Mouse (Mus musculus) cerebellum, adult 2 months (tissue): ENCODE measurements around the gene Lrrfip2. TPM values are rescaled to one million over a fixed set of nuclear protein-coding genes. Genes with fewer than 3 reads are reported as not detected.
A peak's percentile ranks its signal among the peaks of the same experiment; 100 is the strongest.

Source experiments
- DNase-seq, 2 experiments: peaks; one replicate each; pipeline ENCODE4 v3.0.0; 2021
- H3K27ac ChIP-seq: fragments of 200-500 bp; 2 replicates; pipeline ENCODE4 v1.5.1; 2012; ENCODE audit warnings: low read length, control low read depth, inconsistent platforms; ENCODE audit not compliant: insufficient read depth
- H3K27me3 ChIP-seq: fragments of 200-500 bp; 2 replicates; pipeline ENCODE4 v1.6.1; 2012; ENCODE audit warnings: inconsistent platforms, mild to moderate bottlenecking, low read length, moderate library complexity; ENCODE audit not compliant: control insufficient read depth, insufficient read depth
- H3K4me1 ChIP-seq: fragments of 200-500 bp; 2 replicates; pipeline ENCODE4 v1.6.1; 2011; ENCODE audit warnings: low read length; ENCODE audit not compliant: control insufficient read depth, insufficient read depth
- H3K4me3 ChIP-seq: fragments of 200-500 bp; replicated peaks from 2 replicates; pipeline ENCODE3; 2011; ENCODE audit warnings: mild to moderate bottlenecking, low read depth, low read length, control low read depth; ENCODE audit not compliant: insufficient read depth
- CTCF ChIP-seq: fragments of 200-500 bp; IDR thresholded peaks from 2 replicates; pipeline ENCODE4 v1.5.1; 2011; ENCODE audit warnings: low read depth, mild to moderate bottlenecking, control low read depth, low read length, moderate library complexity, borderline replicate concordance; ENCODE audit not compliant: insufficient read depth
- POLR2A ChIP-seq: fragments of 200-500 bp; IDR thresholded peaks from 2 replicates; pipeline ENCODE4 v1.6.1; 2011; ENCODE audit warnings: low read length, control low read depth, borderline replicate concordance; ENCODE audit not compliant: insufficient read depth
- WGBS: fragments of 180-500 bp; shearing (Covaris S2); methylation state at CpG from one replicate; pipeline ENCODE4 v1.1.7; 2018; 5-methylcytosine and 5-hydroxymethylcytosine counted together
- polyA plus RNA-seq: library from polyadenylated mRNA; depleted of rRNA; stranded (reverse); fragments of >200 nt; gene quantifications from 2 replicates; pipeline ENCODE4 v1.2.3, GENCODE M21; 2012; rRNA removed

Lrrfip2 gene
- polyA plus RNA-seq, 1 experiment = 62.8 TPM

DNA sequence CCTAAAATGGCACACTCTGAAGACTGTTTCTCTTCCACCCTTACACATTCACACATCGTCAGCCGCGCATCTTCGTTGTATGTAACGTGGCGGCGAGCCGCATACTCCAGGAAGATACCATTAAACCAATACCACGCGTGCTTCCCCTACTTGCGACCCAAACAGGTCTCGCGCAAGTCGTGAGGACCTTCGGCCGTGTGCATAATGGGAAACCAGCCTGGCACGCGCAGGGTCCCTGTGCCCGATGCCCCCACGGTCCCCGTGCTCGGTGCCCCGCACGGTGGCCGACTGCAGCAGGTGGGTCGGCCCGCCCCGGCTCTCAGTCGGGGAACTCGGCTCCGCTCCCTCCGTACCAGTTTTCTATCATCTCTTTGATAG, 153.7 kb downstream of the Lrrfip2 start:
- TF ChIP-seq CTCF (no peak), POLR2A (no peak)
- WGBS = under 1% methylated on average over 32 of the region's 32 CpGs
- no peak for DNase-seq
- peak overlapping the region; percentile 60 for H3K27ac ChIP-seq
- H3K4me3 ChIP-seq = peak overlapping the region; percentile 95
- H3K27me3 ChIP-seq = no peaks in the 10 kb centered on the region
- H3K4me1 ChIP-seq = peaks cover 9% of the 10 kb centered on the region; the same call in 1 of the 2 replicates

- under 1% methylated on average over 64 of the region's 64 CpGs for WGBS
- no peak for TF ChIP-seq CTCF
- peak; percentile 81 for TF ChIP-seq POLR2A
- Histone ChIP-seq H3K4me3 (peak within 1 kb of the TSS; percentile 95), H3K4me1 (peaks cover 9% of the 10 kb centered on the region; the same call in 1 of the 2 replicates), H3K27ac (peak within 1 kb of the TSS; percentile 88), H3K27me3 (no peaks in the 10 kb centered on the region)
- peak; percentile 99 to 100 for DNase-seq
These were observed 154.2 kb downstream of the Lrrfip2 start, which contains the start of the genes Mlh1 and Epm2aip1 for GRCm38 (mm10) chr9:111271434-111272160. Gene Mlh1, minus strand, starts transcription at chr9:111271791. Gene Epm2aip1, plus strand, starts transcription at chr9:111271929.

GRCm38 (mm10) chr9:111272356-111272755, 155.0 kb downstream of the Lrrfip2 start:
- TF ChIP-seq CTCF (no peak), POLR2A (no peak)
- 3% methylated on average over 19 of the region's 19 CpGs for WGBS
- Histone ChIP-seq H3K4me3 (peak overlapping the region; percentile 91), H3K27me3 (no peaks in the 10 kb centered on the region), H3K4me1 (peaks cover 9% of the 10 kb centered on the region; the same call in 1 of the 2 replicates), H3K27ac (peak overlapping the region; percentile 88)
- DNase-seq = no peak

GRCm38 (mm10) chr9:111272996-111273785, 155.8 kb downstream of the Lrrfip2 start:
- WGBS = 49% methylated on average over 15 of the region's 15 CpGs
- Histone ChIP-seq H3K27me3 (no peaks in the 10 kb centered on the region), H3K4me3 (peak overlapping the region; percentile 91), H3K27ac (no peak overlapping the region), H3K4me1 (peaks cover 9% of the 10 kb centered on the region; the same call in 1 of the 2 replicates)
- no peak for DNase-seq
- TF ChIP-seq POLR2A (no peak), CTCF (no peak)

- Histone ChIP-seq H3K27ac (no peak overlapping the region), H3K4me3 (no peak overlapping the region), H3K4me1 (peaks cover 9% of the 10 kb centered on the region; the same call in 1 of the 2 replicates), H3K27me3 (no peaks in the 10 kb centered on the region)
- no peak for TF ChIP-seq POLR2A
- TF ChIP-seq CTCF = no peak
- WGBS = 38% methylated on average over 1 of the region's 1 CpGs
- DNase-seq = no peak
These were observed 156.6 kb downstream of the Lrrfip2 start for GRCm38 (mm10) chr9:111273958-111274357.

DNA sequence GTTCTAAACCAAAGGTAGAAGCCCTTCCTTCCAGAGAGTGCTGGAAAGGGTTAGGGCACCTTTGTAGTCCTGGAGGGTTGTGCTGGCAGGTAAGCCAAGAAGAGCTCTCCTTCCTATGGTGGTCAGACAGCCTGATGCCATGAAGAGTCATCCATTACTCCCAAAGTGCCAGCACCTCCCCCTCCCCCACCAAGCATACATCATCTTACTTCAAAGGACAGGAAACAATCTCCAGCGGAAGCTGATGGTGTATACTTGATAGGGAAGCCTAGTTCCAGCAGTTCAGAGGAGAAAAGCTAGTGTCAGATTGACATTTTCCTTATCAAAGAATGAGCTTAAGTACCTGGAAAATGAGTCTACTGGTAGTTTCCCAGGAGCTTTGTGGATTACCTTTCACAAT, 157.8 kb downstream of the Lrrfip2 start:
- H3K4me1 ChIP-seq = peaks cover 9% of the 10 kb centered on the region; the same call in 1 of the 2 replicates
- DNase-seq = no peak

More for the DNA sequence above, 157.8 kb downstream of the Lrrfip2 start:
- Histone ChIP-seq H3K27ac (no peak overlapping the region), H3K27me3 (no peaks in the 10 kb centered on the region), H3K4me3 (peak overlapping the region; percentile 21)
- TF ChIP-seq CTCF = no peak
- TF ChIP-seq POLR2A = no peak
- WGBS = 47% methylated on average over 1 of the region's 1 CpGs

Other genes with a start within 250 kb of the Lrrfip2 start
- gene Als2cl, start 237.7 kb upstream of the Lrrfip2 start, polyA plus RNA-seq = 15.1 and 15.8 TPM in 2 replicates
- 3.7 and 4.4 TPM in 2 replicates for gene Tmie, start 237.5 kb upstream of the Lrrfip2 start, polyA plus RNA-seq
- gene Fam240a, start 200.7 kb upstream of the Lrrfip2 start, polyA plus RNA-seq = not detected in 2 replicates
- gene Tdgf1, start 171.4 kb upstream of the Lrrfip2 start, polyA plus RNA-seq = 7.2 and 7.5 TPM in 2 replicates
- 3.2 and 3.5 TPM in 2 replicates for gene Lrrc2, start 166.0 kb upstream of the Lrrfip2 start, polyA plus RNA-seq
- 0.34 and 0.63 TPM in 2 replicates for gene Rtp3, start 127.0 kb upstream of the Lrrfip2 start, polyA plus RNA-seq
- 0.49 and 1.6 TPM in 2 replicates for gene Ltf, start 98.3 kb upstream of the Lrrfip2 start, polyA plus RNA-seq
- 1.1 and 2.2 TPM in 2 replicates for gene Ccrl2, start 60.1 kb upstream of the Lrrfip2 start, polyA plus RNA-seq
- 36.6 and 41.3 TPM in 2 replicates for gene Mlh1, start 154.2 kb downstream of the Lrrfip2 start, polyA plus RNA-seq
- 52.8 and 55.6 TPM in 2 replicates for gene Epm2aip1, start 154.3 kb downstream of the Lrrfip2 start, polyA plus RNA-seq
- 78.8 and 93.4 TPM in 2 replicates for gene Trank1, start 194.1 kb downstream of the Lrrfip2 start, polyA plus RNA-seq